Mouse (Mus musculus): ENCODE measurements around the gene Dnm2. TPM values are rescaled to one million over a fixed set of nuclear protein-coding genes. Genes with fewer than 3 reads are reported as not detected.

Dnm2 gene
- total RNA-seq (2022) = 10 to 100 TPM; 29.3 to 39.1 (median 30.8) TPM

DNA sequence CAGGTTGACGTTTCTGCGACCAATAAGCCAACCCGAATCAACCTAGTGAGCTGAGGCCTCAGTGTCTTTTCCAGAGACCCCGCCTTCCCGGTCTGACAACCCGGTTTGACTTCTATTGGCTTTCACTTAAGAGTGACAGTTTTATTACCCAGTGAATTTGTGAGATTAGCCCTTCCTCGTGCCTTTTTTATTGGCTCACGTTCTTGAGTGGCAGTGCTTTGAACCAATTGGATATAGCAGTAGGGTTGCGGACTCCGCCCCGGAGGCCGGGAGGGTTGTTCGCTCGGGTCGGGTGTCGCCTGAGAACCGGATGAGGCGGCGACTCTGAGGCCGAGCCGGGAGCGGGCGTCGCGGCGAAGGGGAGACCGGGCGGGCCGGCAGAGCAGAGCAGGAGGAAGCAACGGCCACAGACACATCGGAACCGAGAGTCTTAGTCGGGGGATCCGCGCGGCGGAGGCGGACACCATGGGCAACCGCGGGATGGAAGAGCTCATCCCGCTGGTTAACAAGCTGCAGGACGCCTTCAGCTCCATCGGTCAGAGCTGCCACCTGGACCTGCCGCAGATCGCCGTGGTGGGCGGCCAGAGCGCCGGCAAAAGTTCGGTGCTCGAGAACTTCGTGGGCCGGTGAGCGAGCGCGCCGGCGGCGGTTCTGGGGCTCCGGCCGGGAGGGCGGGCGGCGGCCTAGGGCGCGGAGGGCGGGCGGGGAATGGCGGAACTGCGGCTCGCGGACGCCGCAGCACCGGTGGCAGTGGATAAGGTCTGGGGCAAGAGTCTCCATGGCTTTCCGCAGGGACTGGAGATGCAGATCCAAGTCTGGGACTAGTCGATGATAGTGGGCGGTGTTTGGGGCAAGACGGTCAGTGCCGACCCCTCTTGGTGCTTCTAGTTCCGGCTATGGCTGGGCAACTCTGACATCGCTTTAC is at the start of gene Dnm2:
Dnm2 (plus strand) TSS at position 278 of the 925 bp plus-strand sequence.
- DNase-seq (ENCODE audit: low spot score in 2 of 2) = peak; percentile 99 to 100

DNA sequence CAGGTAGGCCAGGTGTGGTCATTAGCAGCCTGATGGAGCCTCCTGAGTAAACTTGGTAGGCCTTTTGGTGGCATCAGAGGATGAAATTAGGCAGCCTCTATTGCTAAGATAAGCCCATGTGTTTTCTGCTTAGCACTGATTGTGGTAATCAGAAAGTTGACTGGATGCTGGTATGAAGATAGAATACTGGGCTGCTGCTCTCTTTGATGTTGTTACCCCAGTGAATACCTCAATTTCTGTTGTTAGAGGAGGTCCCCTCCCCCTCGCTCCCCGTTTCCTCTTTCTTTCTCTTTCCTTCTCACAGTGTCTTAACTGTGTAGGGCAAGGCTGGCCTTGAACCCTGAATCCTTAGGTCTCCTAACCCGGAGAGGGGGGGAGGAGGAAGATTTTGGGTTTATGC is 45.5 kb upstream of the Dnm2 start:
- DNase-seq (ENCODE audit: low spot score in 2 of 2) = no peak

DNA sequence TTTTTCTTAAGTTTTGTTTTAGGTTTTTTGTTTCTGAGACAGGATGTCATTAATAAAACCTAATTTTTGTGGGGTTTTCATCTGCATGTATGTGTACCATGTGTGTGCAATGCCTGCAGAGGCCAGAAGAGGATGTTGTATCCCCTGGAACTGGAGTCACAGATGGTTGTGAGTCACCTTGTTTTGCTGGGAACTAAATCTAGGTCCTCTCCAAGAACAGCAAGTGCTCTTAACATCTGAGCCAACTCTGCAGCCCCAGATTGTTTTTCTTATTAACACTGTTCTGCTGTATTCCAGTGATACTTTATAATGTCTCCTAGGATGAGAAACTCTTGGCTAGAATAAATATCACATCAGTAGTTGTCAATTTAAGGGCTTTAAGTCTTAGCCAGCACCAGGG is 43.8 kb upstream of the Dnm2 start:
- no peak for DNase-seq (ENCODE audit: low spot score in 2 of 2)

DNA sequence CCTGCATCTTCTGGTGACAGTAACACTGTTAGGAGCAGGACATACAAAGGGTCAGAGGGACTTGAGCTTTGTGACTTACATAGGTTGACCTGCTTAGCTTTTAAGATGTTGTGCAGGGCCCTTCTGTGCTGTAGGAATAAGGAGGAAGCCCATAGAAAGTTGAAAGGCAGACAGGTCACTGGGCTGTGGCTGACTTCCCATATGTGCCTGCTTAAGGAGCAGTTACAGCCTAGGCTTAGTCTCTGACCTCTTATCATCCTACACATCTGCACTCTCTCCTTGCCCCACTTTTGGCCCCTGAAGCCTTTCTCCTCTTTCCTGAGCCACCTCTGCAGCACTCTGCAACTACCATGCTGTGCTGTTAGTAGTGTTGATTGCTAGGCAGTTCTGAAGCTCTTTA is 40.7 kb upstream of the Dnm2 start:
- DNase-seq (ENCODE audit: low spot score in 2 of 2) = no peak

DNA sequence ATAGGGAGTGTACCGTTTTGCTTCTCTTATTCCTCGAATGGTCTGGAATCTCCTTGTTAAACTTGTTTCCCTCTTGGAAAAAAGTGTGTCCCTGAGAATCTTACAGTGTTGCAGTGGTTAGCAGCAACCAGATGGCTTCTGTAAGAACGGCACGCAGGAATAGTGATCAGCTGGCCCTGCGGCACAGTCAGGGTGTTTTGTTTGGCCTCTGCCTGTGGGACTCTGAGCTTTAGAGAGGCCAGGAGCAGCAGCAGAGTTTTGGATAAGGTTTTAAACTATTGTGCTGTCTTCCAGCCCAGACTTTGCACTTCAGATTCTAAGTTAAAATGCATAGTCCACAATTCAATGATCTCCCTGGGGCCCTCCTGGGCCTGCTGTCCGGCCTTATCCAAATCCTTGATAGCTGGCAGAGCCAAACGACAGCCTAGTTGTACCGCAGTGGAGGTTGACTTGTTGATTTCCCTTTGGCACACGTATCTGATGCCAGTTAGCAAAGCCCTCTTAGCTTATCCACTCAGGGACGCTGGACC is 32.0 kb upstream of the Dnm2 start:
- DNase-seq (ENCODE audit: low spot score in 2 of 2) = no peak

DNA sequence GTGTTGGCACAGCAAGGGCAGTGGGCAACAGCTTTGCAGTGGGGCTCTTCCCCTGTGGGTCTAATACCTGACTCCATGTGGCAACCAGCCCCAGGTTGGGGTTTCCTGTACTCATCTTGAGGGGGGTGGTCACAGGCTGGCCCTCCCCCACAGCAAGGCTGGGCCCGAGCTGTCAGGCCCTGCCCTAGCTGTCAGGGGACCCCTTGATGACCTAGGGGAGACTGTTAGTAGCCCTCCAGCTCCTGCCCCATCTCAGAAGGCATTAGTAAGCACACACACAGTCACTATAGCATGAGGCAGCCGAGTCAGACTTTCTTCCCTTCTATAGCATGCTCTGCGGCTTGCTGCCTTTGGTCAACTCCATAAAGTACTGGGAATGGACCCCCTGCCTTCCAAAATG is 29.0 kb upstream of the Dnm2 start:
- DNase-seq (ENCODE audit: low spot score in 2 of 2) = no peak

DNA sequence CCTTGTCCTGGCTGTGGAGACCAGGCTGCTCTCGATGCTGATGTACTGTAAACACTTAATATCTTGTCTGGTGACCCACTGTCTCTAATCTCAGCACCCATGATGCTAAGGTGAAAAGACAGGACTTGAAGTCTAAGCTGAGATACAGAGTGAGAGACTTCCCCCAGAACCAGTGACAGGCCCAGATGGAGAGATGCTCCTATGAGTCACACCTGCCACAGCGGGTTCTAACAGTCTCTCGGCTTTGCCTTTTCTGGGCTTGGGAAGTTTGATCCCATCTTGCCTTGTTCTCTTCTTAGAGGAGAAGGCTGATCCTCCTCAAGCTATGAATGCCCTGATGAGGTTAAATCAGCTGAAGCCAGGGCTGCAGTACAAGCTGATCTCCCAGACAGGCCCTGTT is 27.5 kb upstream of the Dnm2 start:
- no peak for DNase-seq (ENCODE audit: low spot score in 2 of 2)

DNA sequence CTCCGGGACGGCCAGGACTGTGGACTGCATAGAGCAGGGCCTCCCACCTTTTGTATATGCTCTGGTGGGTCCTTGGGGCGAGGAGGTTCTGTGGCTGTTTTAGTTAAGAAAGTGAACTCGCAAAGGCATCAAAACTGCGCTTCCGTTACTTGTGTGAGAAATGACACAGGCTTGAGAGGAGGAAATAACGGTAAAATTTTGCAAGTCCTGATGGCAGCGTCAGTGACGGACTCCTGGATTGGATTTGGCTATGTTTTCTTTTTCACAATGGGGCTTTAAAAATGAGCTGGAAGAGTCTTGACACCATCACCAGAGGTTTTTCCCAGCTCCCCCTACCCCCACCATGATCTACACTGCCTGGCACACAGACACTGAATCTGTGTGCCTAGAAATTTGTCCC is 23.7 kb upstream of the Dnm2 start:
- no peak for DNase-seq (ENCODE audit: low spot score in 2 of 2)

DNA sequence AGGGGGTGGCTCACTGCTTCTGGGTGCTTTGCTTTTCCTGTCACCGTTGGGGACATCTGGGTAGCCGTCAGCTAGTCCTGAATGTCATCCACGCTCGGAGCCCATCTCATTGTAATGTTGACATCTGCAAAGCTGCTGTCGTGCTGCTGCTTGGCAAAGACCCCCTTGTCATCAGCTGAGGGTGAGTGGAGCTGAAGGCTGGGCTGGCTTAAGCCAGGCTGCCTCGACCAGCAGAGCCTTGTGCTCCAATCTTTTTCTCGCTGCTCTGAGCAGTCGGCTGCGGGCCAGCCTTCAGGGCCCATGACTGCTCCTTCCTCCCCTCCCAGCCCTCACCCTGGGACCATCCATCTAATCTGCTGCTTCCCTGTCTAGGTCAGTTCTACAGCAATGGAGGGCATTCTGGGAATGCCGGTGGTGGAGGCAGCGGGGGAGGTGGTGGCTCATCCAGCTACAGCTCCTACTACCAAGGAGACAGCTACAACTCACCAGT is 21.9 kb upstream of the Dnm2 start:
- no peak for DNase-seq (ENCODE audit: low spot score in 2 of 2)

DNA sequence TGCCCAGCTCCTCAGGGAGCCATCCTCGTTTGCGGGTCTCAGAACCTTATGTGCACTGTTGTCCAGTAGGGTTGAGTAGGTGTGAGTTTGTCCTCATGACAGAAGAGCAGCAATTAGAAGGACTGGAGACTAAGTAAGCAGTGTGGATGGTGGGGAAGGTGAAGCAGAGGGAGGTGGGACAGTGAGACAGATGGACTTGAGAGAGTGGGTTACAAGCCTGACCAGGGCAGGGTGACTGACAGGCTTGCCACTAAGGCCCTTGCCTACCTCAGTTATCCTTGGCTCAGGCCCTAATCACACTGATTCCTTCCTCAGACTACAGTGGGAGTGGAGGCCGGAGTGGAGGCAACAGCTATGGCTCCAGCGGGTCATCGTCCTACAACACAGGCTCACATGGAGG is 21.0 kb upstream of the Dnm2 start:
- DNase-seq (ENCODE audit: low spot score in 2 of 2) = no peak

DNA sequence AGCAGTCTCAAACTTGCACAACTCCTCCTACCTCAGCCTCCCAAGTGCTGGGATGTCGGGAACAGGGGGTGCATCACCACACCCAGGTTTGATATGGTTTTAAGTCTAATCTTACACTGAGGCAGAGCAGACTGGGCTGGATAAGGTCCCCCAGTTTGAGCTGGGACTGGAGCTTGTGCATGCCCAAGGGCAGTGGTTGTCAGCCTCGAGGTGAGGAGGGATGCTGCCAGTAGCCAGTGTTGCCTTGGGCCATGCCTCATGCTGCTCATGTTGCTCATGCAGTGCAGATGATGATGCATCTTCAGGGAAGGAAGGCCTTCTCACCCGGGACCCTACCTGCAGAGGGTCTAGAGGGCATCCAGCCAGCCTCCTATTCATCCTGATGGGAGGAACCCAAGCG is 19.2 kb upstream of the Dnm2 start:
- DNase-seq (ENCODE audit: low spot score in 2 of 2) = no peak

DNA sequence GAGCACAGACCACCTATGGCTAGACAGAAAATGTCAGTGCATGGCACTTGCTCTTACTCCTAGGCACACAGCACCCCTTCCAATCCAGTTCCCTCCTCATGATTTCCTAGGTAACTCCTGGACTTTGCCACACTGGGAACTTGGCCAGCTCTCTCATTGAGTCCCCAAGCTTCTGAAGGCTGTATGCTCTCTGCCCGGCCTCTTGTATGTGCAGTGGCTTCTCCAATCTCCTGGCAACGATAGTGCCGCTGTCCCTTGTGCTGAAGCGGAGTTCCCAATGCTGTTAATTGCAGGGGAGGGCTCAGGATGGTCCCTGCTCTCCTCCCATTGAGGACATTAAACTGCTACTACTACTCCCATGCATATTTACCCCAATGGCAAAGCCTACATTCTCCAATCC is 16.8 kb upstream of the Dnm2 start:
- DNase-seq (ENCODE audit: low spot score in 2 of 2) = no peak

DNA sequence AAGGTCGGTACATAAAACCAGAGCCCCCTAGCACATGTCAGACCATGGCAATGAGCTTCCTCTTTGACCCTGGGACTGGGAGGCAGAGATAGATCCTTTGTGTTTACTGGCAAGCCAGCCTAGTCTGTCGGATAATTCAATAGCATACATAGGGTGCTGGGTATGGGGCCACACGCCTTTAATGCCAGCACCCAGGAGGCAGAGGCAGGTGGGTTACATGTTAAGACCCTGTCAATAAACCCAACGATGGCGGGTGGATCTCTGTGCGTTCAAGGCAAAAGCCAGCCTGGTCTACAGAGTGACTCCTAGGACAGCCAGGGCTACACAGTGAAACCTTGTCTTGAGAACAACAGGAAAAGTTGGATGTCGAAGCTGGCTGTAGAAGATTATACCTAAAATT is 16.1 kb upstream of the Dnm2 start:
- no peak for DNase-seq (ENCODE audit: low spot score in 2 of 2)

DNA sequence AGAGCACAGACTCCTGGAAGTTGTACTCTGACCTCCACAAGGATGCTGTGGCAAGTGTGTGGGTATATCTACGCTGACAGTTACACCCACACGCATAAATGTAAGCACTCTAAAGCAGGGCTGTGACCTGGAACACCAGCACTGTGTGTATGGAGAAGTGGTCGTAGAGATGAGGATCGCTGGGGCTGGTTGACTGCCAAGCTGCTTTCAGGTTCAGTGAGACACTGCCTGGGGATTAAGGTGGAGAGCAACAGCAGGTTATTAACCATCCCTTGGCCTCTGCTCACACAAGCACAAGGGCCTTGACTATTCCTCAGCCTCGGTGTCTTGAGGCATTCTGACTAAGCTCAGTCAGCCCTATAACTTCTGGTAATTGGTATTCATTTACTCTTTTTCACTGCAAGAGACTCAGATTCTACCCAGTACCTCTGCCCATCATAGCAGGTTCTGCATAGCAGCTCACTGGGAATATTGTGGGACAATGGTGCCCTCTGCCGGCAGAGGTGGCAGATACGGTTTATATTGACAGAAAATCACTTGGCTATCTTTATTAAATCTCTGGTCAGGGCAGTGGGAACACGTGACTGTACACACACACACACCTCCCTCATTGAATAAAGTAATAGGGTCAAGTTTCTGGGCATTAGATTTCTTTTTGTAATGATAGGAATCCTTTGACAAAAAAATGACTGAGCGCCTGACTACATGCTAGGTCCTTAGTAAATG is 15.0 kb upstream of the Dnm2 start:
- DNase-seq (ENCODE audit: low spot score in 2 of 2) = peak; percentile 62 to 63

DNA sequence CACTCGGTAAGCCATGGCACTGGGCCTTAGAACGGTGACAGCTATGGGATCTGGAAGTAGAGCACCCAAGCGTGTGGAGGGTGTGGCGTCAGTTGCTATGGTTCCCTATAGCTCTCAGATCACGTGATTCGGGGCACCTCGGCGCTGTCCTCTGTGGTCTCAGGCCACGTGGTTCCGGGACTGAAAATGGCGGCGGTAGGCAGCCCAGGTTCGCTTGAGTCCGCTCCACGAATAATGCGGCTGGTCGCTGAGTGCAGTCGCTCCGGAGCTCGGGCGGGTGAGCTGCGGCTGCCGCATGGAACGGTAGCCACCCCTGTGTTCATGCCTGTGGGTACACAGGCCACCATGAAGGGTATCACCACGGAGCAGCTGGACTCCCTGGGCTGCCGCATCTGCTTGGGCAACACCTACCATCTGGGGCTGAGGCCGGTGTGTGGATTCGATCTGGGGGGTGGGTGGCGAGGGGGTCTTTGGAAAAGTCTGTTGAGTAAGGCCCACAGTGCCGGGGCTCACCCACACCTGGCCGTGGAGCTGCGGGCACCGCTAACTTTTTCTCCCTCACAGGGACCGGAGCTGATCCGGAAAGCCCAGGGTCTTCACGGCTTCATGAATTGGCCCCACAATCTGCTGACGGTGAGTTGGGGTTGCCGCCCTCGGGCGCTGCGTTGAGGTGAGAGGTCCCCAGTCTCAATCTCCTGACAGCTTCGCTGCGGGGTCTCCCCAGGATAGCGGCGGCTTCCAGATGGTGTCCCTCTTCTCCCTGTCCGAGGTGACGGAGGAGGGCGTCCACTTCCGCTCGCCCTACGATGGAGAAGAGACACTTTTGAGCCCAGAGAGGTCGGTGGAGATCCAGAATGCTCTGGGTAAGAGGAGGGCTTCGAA is 12.8 kb upstream of the Dnm2 start, which contains the start of gene Qtrt1:
Qtrt1 (plus strand) TSS at position 169 of the 882 bp plus-strand sequence.
- peak; percentile 63 to 77 for DNase-seq (ENCODE audit: low spot score in 2 of 2)

DNA sequence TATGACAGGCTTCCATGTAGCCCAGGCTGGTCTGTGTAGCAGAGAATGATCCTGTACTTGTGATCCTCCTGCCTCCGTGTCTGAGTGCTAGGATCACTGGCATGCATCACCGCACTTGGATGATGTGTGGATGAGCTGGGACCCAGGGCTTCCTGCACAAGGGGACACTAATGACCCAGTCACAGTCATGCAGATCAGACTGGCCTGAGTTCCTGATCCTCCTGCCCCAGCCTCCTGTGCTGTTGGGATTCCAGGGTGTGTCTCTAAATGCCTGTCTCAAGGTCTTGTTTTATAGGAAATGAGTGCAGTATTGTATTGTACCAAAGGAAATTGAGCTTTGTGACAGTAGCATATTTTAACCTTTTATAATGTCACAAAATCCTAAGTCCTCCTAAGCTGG is 6.8 kb upstream of the Dnm2 start:
- no peak for DNase-seq (ENCODE audit: low spot score in 2 of 2)

DNA sequence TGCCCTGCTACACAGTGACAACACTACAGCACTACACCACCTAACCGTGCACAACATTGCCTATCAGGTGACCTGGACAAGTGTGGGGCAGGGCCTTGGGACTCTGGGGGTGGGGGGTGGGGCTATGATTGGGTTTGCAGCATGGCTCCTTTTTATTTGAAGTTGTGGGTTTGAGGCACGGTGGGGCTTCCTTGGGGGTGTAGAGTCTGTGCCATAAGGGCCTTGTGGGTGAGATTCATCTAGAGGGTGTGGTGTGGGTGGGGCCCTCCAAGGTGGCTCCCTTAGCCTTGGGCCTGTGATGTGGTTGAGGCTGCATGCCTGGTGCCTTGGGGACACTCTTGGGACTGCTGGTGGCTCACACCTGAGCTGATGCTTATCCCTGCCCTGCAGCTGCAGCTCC is 5.1 kb upstream of the Dnm2 start:
- no peak for DNase-seq (ENCODE audit: low spot score in 2 of 2)

DNA sequence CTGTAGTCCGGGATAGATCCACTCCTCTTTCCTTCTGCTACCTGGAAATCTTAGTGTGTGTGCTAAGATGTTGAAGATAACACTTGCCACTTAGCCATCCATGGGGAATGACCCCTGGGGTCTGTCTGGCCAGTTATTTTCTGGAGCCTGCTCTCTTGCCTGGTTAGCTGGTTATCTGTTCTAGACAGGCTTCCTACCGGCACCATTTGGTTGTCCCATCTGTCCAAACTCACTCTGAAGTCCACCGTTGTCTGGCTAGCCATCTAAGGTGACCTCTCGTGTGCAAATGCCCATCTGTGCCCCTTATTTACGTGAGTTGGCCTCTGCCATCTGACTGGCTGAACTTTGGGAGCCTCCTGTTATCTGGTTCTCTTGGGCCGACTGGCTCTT is 843 bp downstream of the Dnm2 start:
- DNase-seq (ENCODE audit: low spot score in 2 of 2) = no peak

DNA sequence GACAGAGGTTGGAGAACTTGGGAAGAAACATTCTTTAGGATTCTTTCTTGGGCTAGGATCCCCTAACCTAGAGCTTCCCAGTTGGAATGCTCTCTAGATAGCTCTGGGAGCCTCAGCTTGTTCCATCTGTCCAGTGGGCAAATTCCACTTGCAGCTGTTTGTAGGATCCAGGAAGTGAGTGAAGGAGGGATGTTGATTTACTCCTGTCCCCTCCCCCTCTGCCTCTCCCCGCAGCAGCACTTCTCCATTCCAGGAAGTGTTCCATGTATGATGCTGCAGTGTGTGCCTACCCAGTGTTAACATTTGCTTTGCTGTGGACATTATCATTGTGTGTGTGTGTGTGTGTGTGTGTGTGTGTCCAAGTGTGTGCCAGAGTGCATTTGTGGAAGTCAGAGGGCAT is 1.3 kb downstream of the Dnm2 start:
- DNase-seq (ENCODE audit: low spot score in 2 of 2) = no peak

DNA sequence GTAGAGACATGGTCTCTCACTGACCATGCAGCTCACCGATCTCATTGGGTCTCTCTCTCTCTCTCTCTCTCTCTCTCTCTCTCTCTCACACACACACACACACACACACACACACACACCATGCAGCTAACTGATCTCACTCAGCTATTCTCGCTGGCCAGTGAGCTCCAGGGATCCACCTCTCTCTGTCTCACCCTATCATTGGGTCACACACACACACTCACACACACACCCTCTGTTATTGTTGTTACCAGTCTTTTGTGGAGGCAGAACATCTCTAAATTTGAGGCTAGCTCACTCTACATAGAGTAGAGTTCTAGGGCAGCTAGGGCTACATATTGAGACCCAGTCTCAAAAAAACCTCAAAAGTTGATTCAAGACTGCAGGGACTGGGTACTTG is 1.8 kb downstream of the Dnm2 start:
- no peak for DNase-seq (ENCODE audit: low spot score in 2 of 2)

DNA sequence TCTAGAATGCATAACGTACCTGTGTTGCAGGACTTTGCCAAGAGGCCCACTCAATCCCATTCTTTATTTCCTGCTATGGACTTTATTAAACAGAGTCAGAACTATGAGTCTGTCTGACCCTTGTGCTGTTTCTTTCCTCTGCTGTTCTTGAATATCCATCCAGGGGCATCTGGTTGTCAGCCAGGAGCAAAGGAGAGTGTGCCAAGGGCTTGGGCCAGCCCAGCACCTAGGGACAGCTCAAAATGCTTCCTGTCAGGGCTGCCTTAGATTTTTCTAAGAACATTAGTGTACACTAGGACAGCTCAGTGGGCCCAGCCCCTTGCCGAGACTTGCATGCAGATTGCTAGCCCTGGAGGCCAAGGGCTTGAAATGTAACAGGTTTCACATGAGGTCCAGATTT is 3.1 kb downstream of the Dnm2 start:
- DNase-seq (ENCODE audit: low spot score in 2 of 2) = peak; percentile 31 to 49

Measured in gastrocnemius, adult 8-10 months (tissue).